Mouse (Mus musculus) leukemia stem cell, adult 10-12 weeks (primary cell): Measurements from ENCODE around the gene Gm10322. TPM values are rescaled to one million over a fixed set of nuclear protein-coding genes. Genes with fewer than 3 reads are reported as not detected.

Experiments used
- polyA plus RNA-seq: library from polyadenylated mRNA; stranded (reverse); fragments of >175 nt; gene quantifications from 2 replicates; pipeline ENCODE4 v1.2.3, GENCODE M21; 2012; ENCODE audit warnings: low replicate concordance

Gm10322 gene
- polyA plus RNA-seq, result not detected in 2 replicates

GRCm38 (mm10) chr10:59615981-59616520, at the start of gene Gm10322:
Gene Gm10322, plus strand, starts transcription at chr10:59616063.

GRCm38 (mm10) chr10:59616522-59616921, 659 bp downstream of the Gm10322 start, which contains the start of gene Mcu:
Gene Mcu, minus strand, starts transcription at chr10:59616692.

Other genes starting within 250 kb of the Gm10322 start
- 0.88 TPM in 1 of 2 replicates, not detected in the other for gene Gm10273, start 220.4 kb upstream of the Gm10322 start, polyA plus RNA-seq
- not detected in 2 replicates for gene Pla2g12b, start 212.4 kb upstream of the Gm10322 start, polyA plus RNA-seq
- gene Oit3, start 174.3 kb upstream of the Gm10322 start, polyA plus RNA-seq, result 0.20 TPM in 1 of 2 replicates, not detected in the other
- 1.9 and 7.0 TPM in 2 replicates for gene Mcu, start 629 bp downstream of the Gm10322 start, polyA plus RNA-seq
- 18.3 and 35.6 TPM in 2 replicates for gene Micu1, start 86.4 kb downstream of the Gm10322 start, polyA plus RNA-seq